Mouse (Mus musculus): ENCODE results near the gene Dock6. TPM values are rescaled to one million over a fixed set of nuclear protein-coding genes. Genes with fewer than 3 reads are reported as not detected.

Dock6 gene
- polyA plus RNA-seq (2012; ENCODE audit: low replicate concordance) = 8.1 and 14.3 TPM in 2 replicates

GRCm38 (mm10) chr9:21852128-21853091 is at the start of gene Dock6:
Dock6 (minus strand) TSS chr9:21852635.

DNA sequence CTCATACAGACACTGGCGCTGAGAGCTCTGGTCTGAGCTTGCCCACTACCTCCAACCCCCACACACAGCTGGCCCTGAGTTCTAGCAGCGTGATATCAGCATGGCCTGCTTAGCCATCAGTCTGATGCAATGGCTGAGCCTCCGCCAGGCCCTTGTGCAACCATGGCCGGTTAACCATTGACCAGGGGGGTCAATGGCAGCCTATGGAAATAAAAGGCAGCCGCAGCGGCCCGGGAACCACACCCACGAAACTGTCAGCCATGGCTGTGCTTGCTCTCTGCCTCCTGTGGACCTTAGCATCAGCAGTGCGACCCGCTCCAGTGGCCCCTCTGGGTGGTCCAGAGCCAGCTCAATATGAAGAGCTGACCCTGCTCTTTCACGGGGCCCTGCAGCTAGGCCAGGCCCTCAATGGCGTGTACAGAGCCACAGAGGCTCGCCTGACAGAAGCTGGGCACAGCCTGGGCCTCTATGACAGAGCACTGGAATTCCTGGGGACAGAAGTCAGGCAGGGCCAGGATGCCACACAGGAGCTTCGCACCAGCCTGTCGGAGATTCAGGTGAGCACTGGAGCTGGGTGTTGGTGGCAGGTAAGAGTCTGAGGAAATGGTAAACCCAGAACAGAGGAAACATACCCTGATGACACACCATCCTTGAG is 17.1 kb downstream of the Dock6 start, which contains the start of gene Angptl8:
Gene Angptl8, plus strand, starts transcription at position 253 of the 655 bp plus-strand sequence.

GRCm38 (mm10) chr9:21798345-21799009 is 54.0 kb downstream of the Dock6 start, which contains the start of gene Kank2:
Kank2 (minus strand) TSS chr9:21798744.

GRCm38 (mm10) chr9:21760155-21761088 is 92.0 kb downstream of the Dock6 start, which contains the start of gene Spc24:
Spc24 (minus strand) TSS chr9:21760303.

Other genes starting within 250 kb of the Dock6 start
- gene Smarca4, start 236.5 kb downstream of the Dock6 start, polyA plus RNA-seq (2012; ENCODE audit: low replicate concordance) = 142 and 259 TPM in 2 replicates
- gene Ldlr, start 129.2 kb downstream of the Dock6 start, polyA plus RNA-seq (2012; ENCODE audit: low replicate concordance) = 7.4 and 12.5 TPM in 2 replicates
- 12.5 and 16.7 TPM in 2 replicates for gene Spc24, start 92.3 kb downstream of the Dock6 start, polyA plus RNA-seq (2012; ENCODE audit: low replicate concordance)
- gene Kank2, start 53.9 kb downstream of the Dock6 start, polyA plus RNA-seq (2012; ENCODE audit: low replicate concordance) = 1.2 and 2.7 TPM in 2 replicates
- 0.15 and 1.3 TPM in 2 replicates for gene Angptl8, start 17.1 kb downstream of the Dock6 start, polyA plus RNA-seq (2012; ENCODE audit: low replicate concordance)
- 10.7 and 28.7 TPM in 2 replicates for gene Rab3d, start 65.6 kb upstream of the Dock6 start, polyA plus RNA-seq (2012; ENCODE audit: low replicate concordance)
- not detected in 2 replicates for gene Ccdc159, start 74.8 kb upstream of the Dock6 start, polyA plus RNA-seq (2012; ENCODE audit: low replicate concordance)
- gene Tmem205, start 74.9 kb upstream of the Dock6 start, polyA plus RNA-seq (2012; ENCODE audit: low replicate concordance) = 5.2 and 8.3 TPM in 2 replicates
- gene Plppr2, start 84.4 kb upstream of the Dock6 start, polyA plus RNA-seq (2012; ENCODE audit: low replicate concordance) = 4.2 and 8.8 TPM in 2 replicates
- gene Swsap1, start 103.1 kb upstream of the Dock6 start, polyA plus RNA-seq (2012; ENCODE audit: low replicate concordance) = 8.5 and 16.9 TPM in 2 replicates
- 12.6 and 83.6 TPM in 2 replicates for gene Epor, start 110.9 kb upstream of the Dock6 start, polyA plus RNA-seq (2012; ENCODE audit: low replicate concordance)
- gene Rgl3, start 136.8 kb upstream of the Dock6 start, polyA plus RNA-seq (2012; ENCODE audit: low replicate concordance) = 5.2 and 5.6 TPM in 2 replicates
- gene Ccdc151, start 150.0 kb upstream of the Dock6 start, polyA plus RNA-seq (2012; ENCODE audit: low replicate concordance) = 0.12 TPM in 2 replicates
- gene Prkcsh, start 150.2 kb upstream of the Dock6 start, polyA plus RNA-seq (2012; ENCODE audit: low replicate concordance) = 81.6 and 112 TPM in 2 replicates
- gene Elavl3, start 199.4 kb upstream of the Dock6 start, polyA plus RNA-seq (2012; ENCODE audit: low replicate concordance) = 0.15 TPM in 1 of 2 replicates, not detected in the other
- gene Gm49318, start 218.6 kb upstream of the Dock6 start, polyA plus RNA-seq (2012; ENCODE audit: low replicate concordance) = not detected in 2 replicates
- 22.4 and 38.4 TPM in 2 replicates for gene Zfp653, start 218.7 kb upstream of the Dock6 start, polyA plus RNA-seq (2012; ENCODE audit: low replicate concordance)
- 13.3 and 22.4 TPM in 2 replicates for gene Ecsit, start 232.8 kb upstream of the Dock6 start, polyA plus RNA-seq (2012; ENCODE audit: low replicate concordance)
- not detected in 2 replicates for gene Cnn1, start 246.6 kb upstream of the Dock6 start, polyA plus RNA-seq (2012; ENCODE audit: low replicate concordance)

Measured in hematopoietic multipotent progenitor cell, adult 10-12 weeks (in vitro differentiated cells).